Mouse (Mus musculus): ENCODE results near the gene Gmppa. TPM values are rescaled to one million over a fixed set of nuclear protein-coding genes. Genes with fewer than 3 reads are reported as not detected.

Gene Gmppa
- polyA plus RNA-seq (2014; fragmentation: Nextera tagmentation; extraction: Ambion mirVana): 49.8 and 57.2 TPM in 2 replicates

DNA sequence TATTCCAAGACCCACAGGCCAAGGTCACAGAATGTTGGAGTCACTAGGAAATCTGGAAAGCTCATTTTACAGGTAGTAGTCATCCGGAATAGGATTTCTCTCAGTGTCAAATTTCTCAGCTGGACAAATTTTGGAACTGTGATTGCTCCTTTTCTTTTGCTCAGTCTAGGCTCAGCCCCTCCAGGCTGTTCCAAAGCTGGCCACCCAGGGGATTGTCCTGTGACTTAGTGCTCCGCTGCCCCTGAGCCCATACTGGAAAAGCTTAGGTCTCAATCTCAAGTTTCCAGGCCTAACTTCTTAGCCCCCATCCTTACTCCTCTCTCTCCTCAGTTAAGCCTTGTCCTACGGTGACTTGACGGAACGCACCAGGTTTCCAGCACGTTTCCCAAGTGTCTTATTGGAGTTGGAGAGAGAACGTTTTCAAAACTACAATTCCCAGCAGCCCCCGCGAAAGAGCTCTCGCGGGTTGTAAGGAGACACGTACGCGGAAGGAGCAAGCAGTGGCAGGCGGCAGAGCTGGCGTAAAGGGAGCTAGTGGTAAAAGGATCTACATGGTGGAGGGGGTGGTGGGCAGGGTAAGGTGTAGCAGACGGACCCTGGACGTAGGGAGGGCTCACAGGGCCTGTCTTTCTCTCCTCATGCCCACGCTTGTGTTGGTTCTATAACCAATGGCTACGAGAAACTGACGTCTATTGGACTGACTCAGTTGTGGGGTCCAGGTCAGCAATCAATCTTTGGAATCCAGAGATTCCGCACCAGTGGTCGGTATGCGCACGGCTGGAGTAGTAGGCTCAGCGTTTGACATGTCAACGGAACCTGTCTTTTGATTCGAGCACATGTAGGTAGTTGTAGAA, at the start of gene Gmppa:
Gene Gmppa, plus strand, starts transcription at position 456 of the 854 bp plus-strand sequence.
- H3K4me2 ChIP-seq: peak within 1 kb of the TSS; percentile 83
- WGBS (ENCODE audit: insufficient replicate concordance): 5% methylated on average over 28 of the region's 28 CpGs
- H3K4me3 ChIP-seq (ENCODE audit: low read depth, low read length): peak within 1 kb of the TSS; percentile 68
- H3K27me3 ChIP-seq (ENCODE audit: control insufficient read depth, insufficient read depth, low read length): no peaks in the 10 kb centered on the region
- peak within 1 kb of the TSS; percentile 65; the same call in 1 of the 2 replicates for H3K27ac ChIP-seq (ENCODE audit: low read depth, low read length)
- H3K9me3 ChIP-seq (replicated peaks; ENCODE audit: control insufficient read depth, low read length): no peaks in the 10 kb centered on the region
- H3K9ac ChIP-seq (ENCODE audit: low read depth, low read length): peak within 1 kb of the TSS; percentile 81
- ATAC-seq (replicated peaks; ENCODE audit: insufficient number of reproducible peaks, low FRiP score, low TSS enrichment): peak; percentile 46; the same call in 1 of the 2 replicates
- H3K4me1 ChIP-seq (ENCODE audit: control insufficient read depth, insufficient read depth, low read length): peaks cover 14% of the 10 kb centered on the region; the same call in 1 of the 2 replicates
- no peaks in the 10 kb centered on the region for H3K36me3 ChIP-seq (ENCODE audit: control insufficient read depth, insufficient read depth, low read length)

DNA sequence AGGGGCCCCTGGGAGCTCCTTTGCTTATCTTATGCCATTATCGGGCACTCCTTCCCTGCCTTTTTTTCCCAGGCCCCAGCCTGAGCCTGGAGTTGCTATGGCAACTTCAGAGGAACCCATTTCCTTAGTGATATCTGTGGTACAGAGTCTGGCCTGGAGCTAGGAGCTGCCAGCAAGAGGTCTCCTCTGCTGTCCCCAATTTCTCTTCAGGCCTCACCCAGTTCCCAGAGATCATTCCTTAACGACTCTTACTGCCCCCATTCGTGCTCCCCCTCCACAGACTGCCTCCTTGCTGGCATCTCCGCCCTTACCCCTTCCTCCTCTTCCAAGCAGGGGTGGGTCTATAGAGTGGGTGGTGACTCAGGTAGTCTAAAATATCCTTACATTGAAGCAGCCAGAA, 49.6 kb upstream of the Gmppa start:
- H3K9me3 ChIP-seq (replicated peaks; ENCODE audit: control insufficient read depth, low read length): no peaks in the 10 kb centered on the region
- H3K27me3 ChIP-seq (ENCODE audit: control insufficient read depth, insufficient read depth, low read length): peaks cover 19% of the 10 kb centered on the region
- no peak overlapping the region for H3K9ac ChIP-seq (ENCODE audit: low read depth, low read length)
- H3K4me3 ChIP-seq (ENCODE audit: low read depth, low read length): no peak overlapping the region
- ATAC-seq (replicated peaks; ENCODE audit: insufficient number of reproducible peaks, low FRiP score, low TSS enrichment): no peak
- 25% methylated on average over 4 of the region's 4 CpGs for WGBS (ENCODE audit: insufficient replicate concordance)
- no peak overlapping the region for H3K27ac ChIP-seq (ENCODE audit: low read depth, low read length)
- H3K4me1 ChIP-seq (ENCODE audit: control insufficient read depth, insufficient read depth, low read length): peaks cover 68% of the 10 kb centered on the region
- H3K36me3 ChIP-seq (ENCODE audit: control insufficient read depth, insufficient read depth, low read length): no peaks in the 10 kb centered on the region
- H3K4me2 ChIP-seq: peak overlapping the region; percentile 23

DNA sequence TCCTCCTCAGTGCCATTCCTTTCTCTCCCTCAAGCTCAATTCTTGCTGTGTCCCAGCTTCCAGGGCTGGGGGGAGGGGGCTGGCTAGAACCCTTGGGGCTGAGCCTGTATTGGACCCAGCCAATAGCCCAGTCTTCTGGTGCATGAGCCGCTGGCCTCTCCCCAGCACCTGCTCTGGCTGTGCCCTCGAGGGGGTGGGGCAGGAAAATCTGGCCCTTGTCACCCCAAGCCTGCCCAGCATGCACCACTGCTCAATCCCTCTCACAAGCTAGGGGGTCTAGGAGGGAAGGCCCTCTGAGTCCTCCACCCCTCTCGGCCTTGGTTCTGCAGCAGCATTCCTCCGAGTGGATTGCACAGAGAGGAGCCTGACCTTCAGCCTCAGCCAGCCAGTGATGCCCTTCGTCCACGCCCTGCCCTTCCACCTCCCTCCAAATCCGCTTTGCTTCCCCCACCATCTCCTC, 48.2 kb upstream of the Gmppa start:
- 14% methylated on average over 7 of the region's 7 CpGs for WGBS (ENCODE audit: insufficient replicate concordance)
- peaks cover 63% of the 10 kb centered on the region for H3K4me1 ChIP-seq (ENCODE audit: control insufficient read depth, insufficient read depth, low read length)
- no peak overlapping the region for H3K27ac ChIP-seq (ENCODE audit: low read depth, low read length)
- no peaks in the 10 kb centered on the region for H3K36me3 ChIP-seq (ENCODE audit: control insufficient read depth, insufficient read depth, low read length)
- no peaks in the 10 kb centered on the region for H3K9me3 ChIP-seq (replicated peaks; ENCODE audit: control insufficient read depth, low read length)
- H3K27me3 ChIP-seq (ENCODE audit: control insufficient read depth, insufficient read depth, low read length): peaks cover 19% of the 10 kb centered on the region
- peak overlapping the region; percentile 57 for H3K4me2 ChIP-seq
- peak overlapping the region; percentile 14; the same call in 1 of the 2 replicates for H3K4me3 ChIP-seq (ENCODE audit: low read depth, low read length)
- ATAC-seq (replicated peaks; ENCODE audit: insufficient number of reproducible peaks, low FRiP score, low TSS enrichment): no peak
- H3K9ac ChIP-seq (ENCODE audit: low read depth, low read length): peak overlapping the region; percentile 10

DNA sequence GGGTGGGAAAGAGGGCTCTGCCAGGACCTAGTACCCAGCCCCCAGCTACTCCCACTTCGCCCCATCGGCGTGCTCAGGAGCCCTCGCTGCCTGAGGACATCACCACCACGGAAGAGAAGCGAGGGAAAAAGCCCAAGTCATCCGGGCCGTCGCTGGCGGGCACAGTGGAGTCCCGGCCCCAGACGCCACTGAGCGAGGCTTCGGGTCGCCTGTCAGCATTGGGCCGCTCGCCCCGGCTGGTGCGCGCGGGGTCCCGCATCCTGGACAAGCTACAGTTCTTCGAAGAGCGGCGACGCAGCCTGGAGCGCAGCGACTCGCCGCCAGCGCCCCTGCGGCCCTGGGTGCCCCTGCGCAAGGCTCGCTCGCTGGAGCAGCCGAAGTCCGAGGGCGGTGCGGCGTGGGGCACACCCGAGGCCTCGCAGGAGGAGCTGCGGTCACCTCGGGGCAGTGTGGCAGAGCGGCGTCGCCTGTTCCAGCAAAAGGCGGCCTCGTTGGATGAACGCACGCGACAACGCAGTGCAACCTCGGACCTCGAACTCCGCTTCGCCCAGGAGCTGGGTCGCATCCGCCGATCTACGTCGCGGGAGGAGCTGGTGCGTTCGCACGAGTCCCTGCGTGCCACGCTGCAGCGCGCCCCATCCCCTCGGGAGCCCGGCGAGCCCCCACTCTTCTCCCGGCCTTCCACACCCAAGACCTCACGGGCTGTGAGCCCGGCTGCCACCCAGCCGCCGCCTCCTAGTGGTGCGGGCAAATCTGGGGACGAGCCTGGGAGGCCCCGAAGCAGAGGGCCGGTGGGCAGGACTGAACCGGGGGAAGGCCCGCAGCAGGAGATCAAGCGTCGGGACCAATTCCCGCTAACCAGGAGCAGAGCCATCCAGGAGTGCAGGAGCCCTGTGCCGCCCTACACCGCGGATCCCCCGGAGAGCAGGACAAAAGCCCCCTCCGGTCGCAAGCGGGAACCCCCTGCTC, 47.5 kb upstream of the Gmppa start:
- H3K4me3 ChIP-seq (ENCODE audit: low read depth, low read length): peak overlapping the region; percentile 14; the same call in 1 of the 2 replicates
- peaks cover 19% of the 10 kb centered on the region for H3K27me3 ChIP-seq (ENCODE audit: control insufficient read depth, insufficient read depth, low read length)
- no peak overlapping the region for H3K27ac ChIP-seq (ENCODE audit: low read depth, low read length)
- H3K4me1 ChIP-seq (ENCODE audit: control insufficient read depth, insufficient read depth, low read length): peaks cover 66% of the 10 kb centered on the region
- ATAC-seq (replicated peaks; ENCODE audit: insufficient number of reproducible peaks, low FRiP score, low TSS enrichment): no peak
- H3K36me3 ChIP-seq (ENCODE audit: control insufficient read depth, insufficient read depth, low read length): no peaks in the 10 kb centered on the region
- H3K9me3 ChIP-seq (replicated peaks; ENCODE audit: control insufficient read depth, low read length): no peaks in the 10 kb centered on the region
- peak overlapping the region; percentile 57 for H3K4me2 ChIP-seq
- peak overlapping the region; percentile 16 for H3K9ac ChIP-seq (ENCODE audit: low read depth, low read length)
- WGBS (ENCODE audit: insufficient replicate concordance): 7% methylated on average over 94 of the region's 94 CpGs

DNA sequence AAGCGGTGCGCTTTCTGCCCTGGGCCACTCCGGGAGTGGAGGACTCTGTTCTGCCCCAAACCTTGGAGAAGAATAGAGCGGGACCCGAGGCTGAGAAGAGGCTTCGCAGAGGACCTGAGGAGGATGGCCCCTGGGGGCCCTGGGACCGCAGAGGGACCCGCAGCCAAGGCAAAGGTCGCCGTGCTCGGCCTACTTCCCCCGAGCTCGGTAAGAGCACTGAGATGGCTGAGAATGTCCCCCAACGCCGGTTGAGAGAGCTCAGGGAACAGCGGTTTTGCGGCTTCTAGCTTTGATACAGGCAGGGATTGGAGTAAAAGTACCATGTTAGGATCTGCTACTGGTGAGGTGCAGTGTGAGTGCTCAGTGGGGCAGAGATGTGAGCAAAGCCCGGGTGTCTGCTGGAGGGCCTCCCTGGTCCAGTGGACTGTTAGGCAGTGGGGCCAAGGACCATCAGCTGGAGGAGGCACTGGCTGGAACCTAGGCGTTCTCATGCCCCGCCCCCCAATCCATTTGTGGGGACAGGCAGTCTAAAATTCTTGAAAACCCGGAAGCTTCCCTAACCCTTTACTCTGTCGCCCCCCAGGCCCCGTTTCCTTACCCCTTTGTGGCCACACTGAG, 46.7 kb upstream of the Gmppa start:
- no peak overlapping the region for H3K27ac ChIP-seq (ENCODE audit: low read depth, low read length)
- H3K9ac ChIP-seq (ENCODE audit: low read depth, low read length): peak overlapping the region; percentile 16
- no peak overlapping the region for H3K4me3 ChIP-seq (ENCODE audit: low read depth, low read length)
- WGBS (ENCODE audit: insufficient replicate concordance): 30% methylated on average over 23 of the region's 23 CpGs
- H3K9me3 ChIP-seq (replicated peaks; ENCODE audit: control insufficient read depth, low read length): no peaks in the 10 kb centered on the region
- ATAC-seq (replicated peaks; ENCODE audit: insufficient number of reproducible peaks, low FRiP score, low TSS enrichment): no peak
- H3K27me3 ChIP-seq (ENCODE audit: control insufficient read depth, insufficient read depth, low read length): peaks cover 19% of the 10 kb centered on the region
- H3K4me2 ChIP-seq: peak overlapping the region; percentile 57
- peaks cover 70% of the 10 kb centered on the region for H3K4me1 ChIP-seq (ENCODE audit: control insufficient read depth, insufficient read depth, low read length)
- no peaks in the 10 kb centered on the region for H3K36me3 ChIP-seq (ENCODE audit: control insufficient read depth, insufficient read depth, low read length)

DNA sequence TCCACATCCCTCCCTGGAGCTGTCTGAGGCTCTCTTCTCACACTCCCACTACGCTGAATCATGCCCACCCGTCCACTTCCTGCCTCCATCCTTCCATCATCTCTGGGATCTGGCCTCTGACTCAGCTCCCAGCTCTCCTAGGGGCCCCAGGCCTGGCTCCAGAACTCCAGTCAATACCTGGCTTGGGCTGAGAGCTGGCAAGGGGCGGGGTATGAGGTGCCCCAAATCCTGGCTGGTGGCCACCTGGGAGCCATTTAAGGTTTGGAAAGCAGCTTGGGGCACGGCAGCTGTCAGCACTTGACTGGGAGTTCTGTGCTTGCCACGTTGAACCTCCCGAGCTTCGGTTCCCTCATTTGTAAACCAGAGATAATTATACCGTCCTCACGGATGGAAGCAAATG, 42.6 kb upstream of the Gmppa start:
- Histone ChIP-seq H3K27me3 (ENCODE audit: control insufficient read depth, insufficient read depth, low read length) (peaks cover 9% of the 10 kb centered on the region; the same call in 1 of the 2 replicates), H3K9ac (ENCODE audit: low read depth, low read length) (no peak overlapping the region), H3K36me3 (ENCODE audit: control insufficient read depth, insufficient read depth, low read length) (peaks cover 9% of the 10 kb centered on the region), H3K4me3 (ENCODE audit: low read depth, low read length) (no peak overlapping the region), H3K4me2 (no peak overlapping the region), H3K4me1 (ENCODE audit: control insufficient read depth, insufficient read depth, low read length) (peaks cover 34% of the 10 kb centered on the region), H3K9me3 (replicated peaks; ENCODE audit: control insufficient read depth, low read length) (no peaks in the 10 kb centered on the region), H3K27ac (ENCODE audit: low read depth, low read length) (peak overlapping the region; percentile 69)
- 40% methylated on average over 9 of the region's 9 CpGs for WGBS (ENCODE audit: insufficient replicate concordance)
- ATAC-seq (replicated peaks; ENCODE audit: insufficient number of reproducible peaks, low FRiP score, low TSS enrichment): no peak

DNA sequence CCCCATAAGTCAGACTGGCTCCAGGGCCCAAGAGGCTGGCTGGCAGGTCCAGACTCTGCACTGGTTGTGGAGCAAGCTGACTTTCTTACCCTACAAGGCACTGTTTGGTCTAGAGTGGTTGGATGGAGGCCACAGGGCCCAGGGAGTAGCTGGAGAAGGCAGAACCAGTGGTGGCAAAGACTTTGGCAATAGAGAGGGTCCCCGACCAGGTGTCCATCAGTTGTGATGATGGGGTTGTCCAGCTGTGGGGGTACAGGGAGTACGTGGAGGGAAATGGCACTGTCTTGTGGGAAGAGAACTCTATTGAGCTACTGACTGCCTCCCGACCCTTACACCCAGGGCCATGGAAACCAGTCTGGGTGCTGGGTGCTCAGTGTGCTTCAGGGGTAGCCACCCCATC, 41.9 kb upstream of the Gmppa start:
- Histone ChIP-seq H3K27me3 (ENCODE audit: control insufficient read depth, insufficient read depth, low read length) (peaks cover 6% of the 10 kb centered on the region; the same call in 1 of the 2 replicates), H3K27ac (ENCODE audit: low read depth, low read length) (peak overlapping the region; percentile 69), H3K4me2 (no peak overlapping the region)

More for the DNA sequence above, 41.9 kb upstream of the Gmppa start:
- Histone ChIP-seq H3K4me3 (ENCODE audit: low read depth, low read length) (no peak overlapping the region), H3K36me3 (ENCODE audit: control insufficient read depth, insufficient read depth, low read length) (peaks cover 9% of the 10 kb centered on the region), H3K9ac (ENCODE audit: low read depth, low read length) (0 out of 2 replicates have a peak overlapping the region, but pooled peaks have one; percentile 30), H3K4me1 (ENCODE audit: control insufficient read depth, insufficient read depth, low read length) (peaks cover 32% of the 10 kb centered on the region), H3K9me3 (replicated peaks; ENCODE audit: control insufficient read depth, low read length) (no peaks in the 10 kb centered on the region)
- 80% methylated on average over 3 of the region's 3 CpGs for WGBS (ENCODE audit: insufficient replicate concordance)
- no peak for ATAC-seq (replicated peaks; ENCODE audit: insufficient number of reproducible peaks, low FRiP score, low TSS enrichment)
